Mouse (Mus musculus) kidney, postnatal 0 days (tissue): Measurements from ENCODE around the gene Gls2. TPM values are rescaled to one million over a fixed set of nuclear protein-coding genes. Genes with fewer than 3 reads are reported as not detected.
"Not testable (repeated sequence)": the region's sequence is repeated elsewhere in the genome, so short reads cannot be mapped to it uniquely, and the experiment has no call there.

Source experiments
- ATAC-seq: fragments of 200-750 bp; cut with Nextera tagmentation; replicated peaks from 2 replicates; pipeline ENCODE4 v1.8.0; 2017; ENCODE audit warnings: low read depth, moderate number of reproducible peaks, moderate TSS enrichment, moderate library complexity; ENCODE audit not compliant: low FRiP score
- DNase-seq: peaks from one replicate; pipeline ENCODE4 v3.0.0-alpha.2; 2016; ENCODE audit warnings: low spot score
- H3K27ac ChIP-seq: fragments of 300-500 bp; sonication (generic); 2 replicates; pipeline ENCODE4 v1.5.1; 2014; ENCODE audit warnings: mild to moderate bottlenecking
- H3K27me3 ChIP-seq: fragments of 300-500 bp; sonication (generic); 2 replicates; pipeline ENCODE4 v1.6.1; 2014; ENCODE audit warnings: low read length, mixed read lengths; ENCODE audit not compliant: insufficient read depth
- H3K36me3 ChIP-seq: fragments of 300-500 bp; sonication (generic); 2 replicates; pipeline ENCODE4 v1.6.1; 2014; ENCODE audit warnings: low read length, mixed read lengths; ENCODE audit not compliant: insufficient read depth
- H3K4me1 ChIP-seq: fragments of 300-500 bp; sonication (generic); replicated peaks from 2 replicates; pipeline ENCODE4 v1.6.1; 2014; ENCODE audit warnings: antibody characterized with exemption, low read length, mixed read lengths; ENCODE audit not compliant: insufficient read depth
- H3K4me2 ChIP-seq: fragments of 300-500 bp; sonication (generic); 2 replicates; pipeline ENCODE4 v1.6.1; 2014; ENCODE audit warnings: mild to moderate bottlenecking, low read length, moderate library complexity, mixed read lengths
- H3K4me3 ChIP-seq: fragments of 300-500 bp; sonication (generic); replicated peaks from 2 replicates; pipeline ENCODE4 v1.5.1; 2014; ENCODE audit warnings: low read depth, low read length
- H3K9ac ChIP-seq: fragments of 300-500 bp; sonication (generic); 2 replicates; pipeline ENCODE4 v1.6.1; 2014; ENCODE audit warnings: low read depth, low read length
- H3K9me3 ChIP-seq: fragments of 300-500 bp; sonication (generic); replicated peaks from 2 replicates; pipeline ENCODE4 v1.6.1; 2016; ENCODE audit warnings: low read length, inconsistent platforms, mixed read lengths
- CTCF ChIP-seq: IDR thresholded peaks from 2 replicates; pipeline ENCODE4 v1.5.1; 2016; ENCODE audit warnings: antibody characterized with exemption, low read depth, mild to moderate bottlenecking, moderate library complexity
- WGBS: fragments of 180-500 bp; shearing (Covaris S2); extraction: QIAGEN DNeasy Blood & Tissue Kit; methylation state at CpG from one replicate; pipeline ENCODE4 v1.1.7; 2014; 5-methylcytosine and 5-hydroxymethylcytosine counted together
- polyA plus RNA-seq: library from polyadenylated mRNA; unstranded; fragments of >200 nt; fragmentation: Nextera tagmentation; extraction: Ambion mirVana; gene quantifications from 2 replicates; pipeline ENCODE4 v1.2.1, GENCODE M21; 2015

The Gls2 gene
- polyA plus RNA-seq, 1 experiment from 2014 or later: 0.79 TPM

- H3K27ac ChIP-seq: no peak overlapping the region
- 0 out of 2 replicates have a peak, but pooled peaks cover 2% of the 10 kb centered on the region for H3K27me3 ChIP-seq
- H3K36me3 ChIP-seq: peaks cover 17% of the 10 kb centered on the region; the same call in 1 of the 2 replicates
- 78% methylated on average over 2 of the region's 2 CpGs for WGBS
- ATAC-seq: no peak
- H3K9me3 ChIP-seq: no peaks in the 10 kb centered on the region
- no peak for DNase-seq
- H3K4me1 ChIP-seq: no peaks in the 10 kb centered on the region
- no peak overlapping the region for H3K4me3 ChIP-seq
- H3K9ac ChIP-seq: no peak overlapping the region
- no peak overlapping the region for H3K4me2 ChIP-seq
- no peak for TF ChIP-seq CTCF
Observed at GRCm38 (mm10) chr10:128210131-128210530, 15.9 kb downstream of the Gls2 start.

- Histone ChIP-seq H3K27ac (no peak overlapping the region), H3K27me3 (0 out of 2 replicates have a peak, but pooled peaks cover 2% of the 10 kb centered on the region), H3K9ac (peak overlapping the region; percentile 69), H3K9me3 (no peaks in the 10 kb centered on the region), H3K4me3 (peak overlapping the region; percentile 63), H3K36me3 (peaks cover 13% of the 10 kb centered on the region; the same call in 1 of the 2 replicates), H3K4me2 (peak overlapping the region; percentile 93), H3K4me1 (no peaks in the 10 kb centered on the region)
- DNase-seq (no peak), ATAC-seq (no peak)
- TF ChIP-seq CTCF: no peak
- WGBS: 17% methylated on average over 14 of the region's 14 CpGs
Observed at GRCm38 (mm10) chr10:128210954-128211353, 16.7 kb downstream of the Gls2 start.

- peak within 1 kb of the TSS; percentile 93 for H3K4me2 ChIP-seq
- H3K27ac ChIP-seq: no peak within 1 kb of the TSS; the same call in 1 of the 2 replicates
- H3K36me3 ChIP-seq: 0 out of 2 replicates have a peak, but pooled peaks cover 7% of the 10 kb centered on the region
- 0 out of 2 replicates have a peak, but pooled peaks cover 2% of the 10 kb centered on the region for H3K27me3 ChIP-seq
- peak within 1 kb of the TSS; percentile 63 for H3K4me3 ChIP-seq
- ATAC-seq (peak; percentile 90), DNase-seq (peak; percentile 93)
- no peaks in the 10 kb centered on the region for H3K4me1 ChIP-seq
- whole genome bisulfite sequencing: under 1% methylated on average over 30 of the region's 30 CpGs
- peak within 1 kb of the TSS; percentile 69 for H3K9ac ChIP-seq
- TF ChIP-seq CTCF: peak; percentile 49
- H3K9me3 ChIP-seq: no peaks in the 10 kb centered on the region
Observed at GRCm38 (mm10) chr10:128211390-128212108, 17.3 kb downstream of the Gls2 start, which contains the start of gene Spryd4. Spryd4 (minus strand) TSS chr10:128211807.

GRCm38 (mm10) chr10:128212148-128212547 is 17.9 kb downstream of the Gls2 start:
- ATAC-seq (no peak), DNase-seq (no peak)
- H3K9ac ChIP-seq: peak overlapping the region; percentile 69; the same call in 1 of the 2 replicates
- H3K4me1 ChIP-seq: no peaks in the 10 kb centered on the region
- H3K4me2 ChIP-seq: peak overlapping the region; percentile 93
- 0 out of 2 replicates have a peak, but pooled peaks cover 2% of the 10 kb centered on the region for H3K27me3 ChIP-seq
- H3K4me3 ChIP-seq: peak overlapping the region; percentile 63
- no peak overlapping the region; the same call in 1 of the 2 replicates for H3K27ac ChIP-seq
- H3K36me3 ChIP-seq: 0 out of 2 replicates have a peak, but pooled peaks cover 5% of the 10 kb centered on the region
- TF ChIP-seq CTCF: no peak
- H3K9me3 ChIP-seq: no peaks in the 10 kb centered on the region
- 49% methylated on average over 6 of the region's 6 CpGs for whole genome bisulfite sequencing

GRCm38 (mm10) chr10:128212871-128213323 is 18.6 kb downstream of the Gls2 start:
- under 1% methylated on average over 18 of the region's 18 CpGs for WGBS
- 0 out of 2 replicates have a peak, but pooled peaks cover 5% of the 10 kb centered on the region for H3K36me3 ChIP-seq
- H3K9ac ChIP-seq: peak overlapping the region; percentile 47
- H3K9me3 ChIP-seq: no peaks in the 10 kb centered on the region
- no peaks in the 10 kb centered on the region for H3K4me1 ChIP-seq
- H3K4me2 ChIP-seq: peak overlapping the region; percentile 67
- H3K4me3 ChIP-seq: peak overlapping the region; percentile 33
- H3K27ac ChIP-seq: 0 out of 2 replicates have a peak overlapping the region, but pooled peaks have one; percentile 27
- DNase-seq (peak; percentile 91), ATAC-seq (peak; percentile 58)
- peak; percentile 81 for TF ChIP-seq CTCF
- 0 out of 2 replicates have a peak, but pooled peaks cover 2% of the 10 kb centered on the region for H3K27me3 ChIP-seq

GRCm38 (mm10) chr10:128214112-128214511 is 19.9 kb downstream of the Gls2 start:
- not testable (repeated sequence) for H3K27me3 ChIP-seq, H3K27ac ChIP-seq, H3K9me3 ChIP-seq, H3K9ac ChIP-seq, H3K36me3 ChIP-seq, H3K4me1 ChIP-seq, DNase-seq, ATAC-seq, H3K4me3 ChIP-seq, H3K4me2 ChIP-seq
- WGBS: 89% methylated on average over 4 of the region's 4 CpGs
